Mouse (Mus musculus): ENCODE results near the gene Prdm11. TPM values are rescaled to one million over a fixed set of nuclear protein-coding genes. Genes with fewer than 3 reads are reported as not detected.

The Prdm11 gene
- polyA plus RNA-seq, 1 experiment from 2014 or later, result 2.2 TPM

- H3K4me1 ChIP-seq (replicated peaks), result peaks cover 42% of the 10 kb centered on the region
- H3K36me3 ChIP-seq, result no peaks in the 10 kb centered on the region
- no peak overlapping the region for H3K9ac ChIP-seq
- H3K4me3 ChIP-seq, result no peak overlapping the region
- WGBS, result 85% methylated on average over 3 of the region's 3 CpGs
- H3K27me3 ChIP-seq, result peaks cover 14% of the 10 kb centered on the region; the same call in 1 of the 2 replicates
- H3K4me2 ChIP-seq, result no peak overlapping the region
- no peaks in the 10 kb centered on the region for H3K9me3 ChIP-seq
- ATAC-seq (ENCODE audit: low read depth), result no peak
- no peak overlapping the region for H3K27ac ChIP-seq (replicated peaks)
These were observed 2.4 kb downstream of the Prdm11 start for GRCm38 (mm10) chr2:93043449-93044157.

DNA sequence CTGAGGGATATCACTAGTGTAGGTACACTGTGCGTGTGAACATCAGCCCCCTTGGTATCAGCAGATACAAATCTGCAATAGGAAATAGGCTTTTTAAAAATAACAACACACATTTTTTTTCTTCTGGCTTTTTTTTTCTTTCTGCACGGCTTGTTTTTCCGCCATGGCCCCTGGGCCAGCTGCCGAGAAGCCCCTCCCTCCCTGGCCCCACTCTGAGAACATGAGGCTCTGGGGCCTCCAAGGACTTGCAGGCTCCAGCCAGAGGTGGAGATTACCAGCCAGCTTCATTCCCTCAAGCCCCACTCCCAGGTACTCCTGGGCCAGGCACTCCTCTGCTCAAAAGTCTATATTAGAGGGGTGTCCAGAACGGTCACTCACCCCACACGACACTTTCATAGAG lies 4.5 kb downstream of the Prdm11 start:
- H3K9me3 ChIP-seq, result no peaks in the 10 kb centered on the region
- no peak overlapping the region for H3K9ac ChIP-seq
- H3K4me3 ChIP-seq, result no peak overlapping the region
- no peaks in the 10 kb centered on the region for H3K36me3 ChIP-seq
- H3K4me2 ChIP-seq, result no peak overlapping the region
- H3K27me3 ChIP-seq, result no peaks in the 10 kb centered on the region
- whole genome bisulfite sequencing, result 76% methylated on average over 6 of the region's 6 CpGs
- H3K4me1 ChIP-seq (replicated peaks), result peaks cover 38% of the 10 kb centered on the region
- ATAC-seq (ENCODE audit: low read depth), result no peak
- no peak overlapping the region for H3K27ac ChIP-seq (replicated peaks)

GRCm38 (mm10) chr2:93040841-93041240 lies 5.1 kb downstream of the Prdm11 start:
- H3K4me2 ChIP-seq, result no peak overlapping the region
- H3K4me1 ChIP-seq (replicated peaks), result peaks cover 42% of the 10 kb centered on the region
- WGBS, result 74% methylated on average over 7 of the region's 7 CpGs
- H3K9ac ChIP-seq, result 0 out of 2 replicates have a peak overlapping the region, but pooled peaks have one; percentile 17
- no peaks in the 10 kb centered on the region for H3K9me3 ChIP-seq
- no peaks in the 10 kb centered on the region for H3K27me3 ChIP-seq
- H3K27ac ChIP-seq (replicated peaks), result no peak overlapping the region; the same call in 1 of the 2 replicates
- no peak overlapping the region for H3K4me3 ChIP-seq
- no peaks in the 10 kb centered on the region for H3K36me3 ChIP-seq
- no peak for ATAC-seq (ENCODE audit: low read depth)

DNA sequence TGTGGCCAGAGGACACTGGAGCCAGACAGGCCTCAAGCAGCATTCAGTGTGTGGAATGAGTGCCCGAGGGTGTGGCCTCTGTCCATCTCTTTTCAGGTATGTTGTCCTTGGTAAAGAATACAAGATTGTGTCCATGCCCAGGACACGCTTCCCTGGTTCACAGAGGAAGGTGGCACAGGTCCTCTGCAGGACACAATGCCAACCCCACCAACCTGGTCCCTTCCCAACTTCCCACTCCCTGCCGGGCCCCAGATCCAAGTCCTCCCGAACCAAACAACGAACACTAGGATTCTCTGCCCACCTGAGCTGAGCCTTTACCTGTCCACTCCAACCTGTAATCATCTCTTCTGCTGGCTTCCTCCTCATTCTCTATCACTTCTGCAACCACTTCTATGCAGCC lies 6.3 kb downstream of the Prdm11 start:
- no peak overlapping the region for H3K4me3 ChIP-seq
- H3K4me1 ChIP-seq (replicated peaks), result peaks cover 44% of the 10 kb centered on the region
- no peak overlapping the region for H3K27ac ChIP-seq (replicated peaks)
- no peaks in the 10 kb centered on the region for H3K27me3 ChIP-seq
- no peaks in the 10 kb centered on the region for H3K36me3 ChIP-seq
- 94% methylated on average over 5 of the region's 5 CpGs for WGBS
- no peak overlapping the region for H3K4me2 ChIP-seq
- no peaks in the 10 kb centered on the region for H3K9me3 ChIP-seq
- H3K9ac ChIP-seq, result no peak overlapping the region
- no peak for ATAC-seq (ENCODE audit: low read depth)

DNA sequence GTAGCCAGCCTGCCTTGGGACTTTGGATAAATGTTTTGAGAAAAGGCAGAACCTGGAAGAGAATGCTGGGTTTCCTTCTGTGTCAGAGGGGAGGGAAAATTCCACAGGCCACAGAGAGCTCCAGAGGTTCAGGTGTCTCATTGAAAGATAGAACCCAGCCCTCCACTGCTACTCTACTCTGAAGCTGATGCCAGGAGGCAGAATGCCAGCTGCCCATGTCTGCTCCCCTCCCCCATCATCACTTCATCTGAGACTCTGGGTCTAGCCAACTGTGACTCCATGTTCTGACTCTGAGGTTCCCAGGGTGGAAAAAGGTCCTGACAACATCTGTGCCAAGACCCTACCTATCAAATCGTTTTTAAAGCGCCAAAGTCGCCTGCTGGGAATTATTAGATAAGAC lies 6.9 kb downstream of the Prdm11 start:
- Histone ChIP-seq H3K36me3 (no peaks in the 10 kb centered on the region), H3K9ac (no peak overlapping the region), H3K9me3 (no peaks in the 10 kb centered on the region), H3K27ac (replicated peaks) (no peak overlapping the region), H3K4me2 (no peak overlapping the region), H3K4me3 (no peak overlapping the region), H3K4me1 (replicated peaks) (peaks cover 38% of the 10 kb centered on the region), H3K27me3 (no peaks in the 10 kb centered on the region)
- no peak for ATAC-seq (ENCODE audit: low read depth)
- 81% methylated on average over 3 of the region's 3 CpGs for WGBS

- Histone ChIP-seq H3K4me1 (replicated peaks) (peaks cover 45% of the 10 kb centered on the region), H3K9ac (0 out of 2 replicates have a peak overlapping the region, but pooled peaks have one; percentile 22), H3K4me3 (no peak overlapping the region), H3K4me2 (no peak overlapping the region), H3K36me3 (no peaks in the 10 kb centered on the region), H3K27ac (replicated peaks) (no peak overlapping the region), H3K27me3 (no peaks in the 10 kb centered on the region), H3K9me3 (no peaks in the 10 kb centered on the region)
- WGBS, result 33% methylated on average over 7 of the region's 7 CpGs
- no peak for ATAC-seq (ENCODE audit: low read depth)
These were observed 10.3 kb downstream of the Prdm11 start for GRCm38 (mm10) chr2:93035631-93036030.

DNA sequence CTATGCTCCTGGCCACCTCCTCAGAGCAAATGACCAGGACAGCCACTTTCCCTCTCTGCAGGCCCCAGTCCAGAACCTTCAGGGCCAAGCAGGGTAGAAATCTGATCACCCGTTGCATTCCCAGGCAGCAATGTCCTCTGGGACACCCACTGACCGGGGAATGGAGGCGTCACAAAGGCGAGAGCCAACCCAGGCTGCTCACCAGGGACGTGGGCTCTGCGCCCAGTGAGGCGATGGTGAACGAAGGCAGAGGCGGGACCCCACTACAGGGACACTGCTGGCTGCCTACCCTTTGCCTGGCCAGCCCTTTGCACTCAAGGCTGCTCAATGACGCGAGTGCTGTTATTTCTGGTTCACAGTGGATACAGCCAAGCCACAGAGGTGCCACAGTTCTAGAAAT lies 13.3 kb downstream of the Prdm11 start:
- H3K4me1 ChIP-seq (replicated peaks), result peaks cover 59% of the 10 kb centered on the region
- 72% methylated on average over 11 of the region's 11 CpGs for WGBS
- H3K27me3 ChIP-seq, result no peaks in the 10 kb centered on the region
- H3K4me3 ChIP-seq, result no peak overlapping the region
- H3K9me3 ChIP-seq, result no peaks in the 10 kb centered on the region
- no peaks in the 10 kb centered on the region for H3K36me3 ChIP-seq
- no peak overlapping the region for H3K4me2 ChIP-seq
- ATAC-seq (ENCODE audit: low read depth), result no peak
- no peak overlapping the region for H3K9ac ChIP-seq
- H3K27ac ChIP-seq (replicated peaks), result no peak overlapping the region

GRCm38 (mm10) chr2:93032049-93032448 lies 13.9 kb downstream of the Prdm11 start:
- H3K4me1 ChIP-seq (replicated peaks), result peaks cover 59% of the 10 kb centered on the region
- no peaks in the 10 kb centered on the region for H3K36me3 ChIP-seq
- no peak overlapping the region for H3K9ac ChIP-seq
- H3K9me3 ChIP-seq, result no peaks in the 10 kb centered on the region
- no peak overlapping the region for H3K4me2 ChIP-seq
- H3K27me3 ChIP-seq, result no peaks in the 10 kb centered on the region
- H3K4me3 ChIP-seq, result no peak overlapping the region
- 55% methylated on average over 8 of the region's 8 CpGs for WGBS
- no peak for ATAC-seq (ENCODE audit: low read depth)
- no peak overlapping the region for H3K27ac ChIP-seq (replicated peaks)

DNA sequence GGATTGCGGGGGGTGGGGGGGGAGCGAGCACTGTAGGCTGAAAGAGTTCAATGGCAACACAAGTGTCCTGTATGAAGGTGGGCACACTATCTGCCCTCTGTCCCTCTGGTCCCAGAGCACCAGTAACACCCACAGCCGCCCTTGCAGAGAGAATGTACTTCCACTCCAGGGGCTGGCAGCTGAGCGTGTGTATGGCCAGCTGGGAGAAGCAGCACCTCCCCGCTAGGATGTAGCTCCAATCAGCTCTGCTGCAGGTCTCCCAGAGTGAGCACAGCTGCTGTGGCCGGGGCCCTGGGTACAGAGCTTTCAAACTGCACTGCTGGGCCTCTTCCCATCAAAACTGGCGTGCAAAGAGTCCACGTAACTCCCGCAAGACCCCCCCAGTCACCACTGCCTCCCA lies 14.9 kb downstream of the Prdm11 start:
- Histone ChIP-seq H3K27me3 (no peaks in the 10 kb centered on the region), H3K4me1 (replicated peaks) (peaks cover 54% of the 10 kb centered on the region), H3K27ac (replicated peaks) (no peak overlapping the region), H3K9me3 (no peaks in the 10 kb centered on the region), H3K9ac (no peak overlapping the region), H3K4me2 (no peak overlapping the region), H3K36me3 (no peaks in the 10 kb centered on the region), H3K4me3 (no peak overlapping the region)
- WGBS, result 57% methylated on average over 9 of the region's 9 CpGs
- no peak for ATAC-seq (ENCODE audit: low read depth)

- peaks cover 44% of the 10 kb centered on the region for H3K4me1 ChIP-seq (replicated peaks)
- no peak for ATAC-seq (ENCODE audit: low read depth)
- H3K27ac ChIP-seq (replicated peaks), result no peak overlapping the region
- no peak overlapping the region for H3K4me3 ChIP-seq
- H3K4me2 ChIP-seq, result no peak overlapping the region
- H3K27me3 ChIP-seq, result no peaks in the 10 kb centered on the region
- 68% methylated on average over 6 of the region's 6 CpGs for WGBS
- no peaks in the 10 kb centered on the region for H3K9me3 ChIP-seq
- H3K9ac ChIP-seq, result no peak overlapping the region
- no peaks in the 10 kb centered on the region for H3K36me3 ChIP-seq
These were observed 15.9 kb downstream of the Prdm11 start for GRCm38 (mm10) chr2:93030101-93030500.

DNA sequence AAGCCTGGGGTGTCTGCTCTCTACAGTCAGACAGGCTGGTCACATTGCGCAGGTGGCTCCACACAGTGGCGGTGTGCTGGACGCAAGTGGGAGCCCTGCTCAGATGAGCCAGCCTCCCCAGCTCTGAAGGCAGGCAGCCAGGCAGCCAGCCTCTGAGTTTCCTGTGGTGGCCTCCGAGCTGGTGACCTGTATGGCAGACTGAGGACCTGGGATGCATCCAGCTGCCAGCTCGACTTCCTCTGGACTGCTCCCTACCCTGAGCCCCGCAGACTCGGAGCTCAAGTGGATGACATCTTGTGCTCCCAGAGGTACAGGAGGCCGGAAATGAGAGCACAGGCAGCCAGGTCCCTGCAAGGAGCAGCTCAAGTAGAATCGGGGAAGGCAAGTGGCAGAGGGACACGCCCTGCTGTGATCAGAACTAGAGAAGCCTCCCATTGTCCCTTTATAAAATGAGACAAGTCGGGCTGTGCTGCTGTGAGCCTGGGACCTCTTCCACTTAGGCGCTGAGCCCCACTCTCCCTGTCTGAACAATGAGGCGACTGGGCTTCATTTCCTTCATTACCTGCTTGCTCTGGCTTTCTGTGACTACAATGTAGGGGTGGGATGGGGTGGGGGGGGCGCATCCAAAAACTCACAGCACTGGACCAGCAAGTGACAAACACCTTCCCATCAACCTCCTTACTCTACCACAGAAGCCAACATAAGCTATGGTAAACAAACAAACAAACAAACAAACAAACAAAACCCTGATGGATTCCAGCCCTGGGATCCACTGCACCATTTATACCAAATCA lies 16.5 kb downstream of the Prdm11 start:
- 0 out of 2 replicates have a peak, but pooled peaks have one; percentile 33 for ATAC-seq (ENCODE audit: low read depth)
- Histone ChIP-seq H3K27me3 (no peaks in the 10 kb centered on the region), H3K9ac (0 out of 2 replicates have a peak overlapping the region, but pooled peaks have one; percentile 23), H3K27ac (replicated peaks) (no peak overlapping the region), H3K4me2 (no peak overlapping the region), H3K4me1 (replicated peaks) (peaks cover 44% of the 10 kb centered on the region), H3K36me3 (no peaks in the 10 kb centered on the region), H3K4me3 (no peak overlapping the region), H3K9me3 (no peaks in the 10 kb centered on the region)
- 41% methylated on average over 14 of the region's 14 CpGs for WGBS

GRCm38 (mm10) chr2:93028865-93029264 lies 17.1 kb downstream of the Prdm11 start:
- no peak for ATAC-seq (ENCODE audit: low read depth)
- Histone ChIP-seq H3K4me1 (replicated peaks) (peaks cover 44% of the 10 kb centered on the region), H3K27ac (replicated peaks) (no peak overlapping the region), H3K4me3 (no peak overlapping the region), H3K27me3 (no peaks in the 10 kb centered on the region), H3K9me3 (no peaks in the 10 kb centered on the region), H3K36me3 (no peaks in the 10 kb centered on the region), H3K4me2 (no peak overlapping the region), H3K9ac (no peak overlapping the region)
- 73% methylated on average over 6 of the region's 6 CpGs for WGBS
